Mouse (Mus musculus) embryonic facial prominence, embryonic 11.5 days (tissue): ENCODE results near the gene Abca14. TPM values are rescaled to one million over a fixed set of nuclear protein-coding genes. Genes with fewer than 3 reads are reported as not detected.

ENCODE experiments used
- ATAC-seq: fragments of 200-750 bp; cut with Nextera tagmentation; replicated peaks from 2 replicates; pipeline ENCODE4 v1.8.0; 2017; ENCODE audit warnings: low read depth; ENCODE audit not compliant: insufficient number of reproducible peaks, low FRiP score, low TSS enrichment
- DNase-seq: peaks from one replicate; pipeline ENCODE4 v3.0.0-alpha.2; 2015; ENCODE audit warnings: low spot score
- H3K27ac ChIP-seq: fragments of 300-500 bp; sonication (generic); replicated peaks from 2 replicates; pipeline ENCODE4 v1.5.1; 2014; ENCODE audit warnings: mild to moderate bottlenecking, low read depth, low read length, control low read depth
- H3K27me3 ChIP-seq: fragments of 300-500 bp; sonication (generic); 2 replicates; pipeline ENCODE4 v1.6.1; 2014; ENCODE audit warnings: mild to moderate bottlenecking, low read length, moderate library complexity, mixed read lengths; ENCODE audit not compliant: control insufficient read depth, insufficient read depth
- H3K36me3 ChIP-seq: fragments of 300-500 bp; sonication (generic); replicated peaks from 2 replicates; pipeline ENCODE4 v1.6.1; 2014; ENCODE audit warnings: low read depth, mild to moderate bottlenecking, low read length, moderate library complexity, mixed read lengths; ENCODE audit not compliant: control insufficient read depth, insufficient read depth
- H3K4me1 ChIP-seq: fragments of 300-500 bp; sonication (generic); 2 replicates; pipeline ENCODE4 v1.6.1; 2014; ENCODE audit warnings: low read length, mixed read lengths; ENCODE audit not compliant: control insufficient read depth, insufficient read depth
- H3K4me2 ChIP-seq: fragments of 300-500 bp; sonication (generic); 2 replicates; pipeline ENCODE4 v1.6.1; 2014; ENCODE audit warnings: low read depth, mild to moderate bottlenecking, control low read depth, low read length, moderate library complexity
- H3K4me3 ChIP-seq: fragments of 300-500 bp; sonication (generic); 2 replicates; pipeline ENCODE4 v1.5.1; 2014; ENCODE audit warnings: low read depth, low read length, control low read depth
- H3K9ac ChIP-seq: fragments of 300-500 bp; sonication (generic); replicated peaks from 2 replicates; pipeline ENCODE4 v1.6.1; 2014; ENCODE audit warnings: mild to moderate bottlenecking, control low read depth, low read length
- H3K9me3 ChIP-seq: fragments of 300-500 bp; sonication (generic); replicated peaks from 2 replicates; pipeline ENCODE4 v1.6.1; 2016; ENCODE audit warnings: mild to moderate bottlenecking, low read length, inconsistent platforms, mixed read lengths; ENCODE audit not compliant: control insufficient read depth
- WGBS: fragments of 180-500 bp; shearing (Covaris S2); extraction: QIAGEN DNeasy Blood & Tissue Kit; methylation state at CpG from one replicate; pipeline ENCODE4 v1.1.7; 2014; 5-methylcytosine and 5-hydroxymethylcytosine counted together
- polyA plus RNA-seq: library from polyadenylated mRNA; unstranded; fragments of >200 nt; fragmentation: Nextera tagmentation; extraction: Ambion mirVana; gene quantifications from 2 replicates; pipeline ENCODE4 v1.2.1, GENCODE M21; 2014

The Abca14 gene
- polyA plus RNA-seq, 1 experiment from 2014 or later = not detected

DNA sequence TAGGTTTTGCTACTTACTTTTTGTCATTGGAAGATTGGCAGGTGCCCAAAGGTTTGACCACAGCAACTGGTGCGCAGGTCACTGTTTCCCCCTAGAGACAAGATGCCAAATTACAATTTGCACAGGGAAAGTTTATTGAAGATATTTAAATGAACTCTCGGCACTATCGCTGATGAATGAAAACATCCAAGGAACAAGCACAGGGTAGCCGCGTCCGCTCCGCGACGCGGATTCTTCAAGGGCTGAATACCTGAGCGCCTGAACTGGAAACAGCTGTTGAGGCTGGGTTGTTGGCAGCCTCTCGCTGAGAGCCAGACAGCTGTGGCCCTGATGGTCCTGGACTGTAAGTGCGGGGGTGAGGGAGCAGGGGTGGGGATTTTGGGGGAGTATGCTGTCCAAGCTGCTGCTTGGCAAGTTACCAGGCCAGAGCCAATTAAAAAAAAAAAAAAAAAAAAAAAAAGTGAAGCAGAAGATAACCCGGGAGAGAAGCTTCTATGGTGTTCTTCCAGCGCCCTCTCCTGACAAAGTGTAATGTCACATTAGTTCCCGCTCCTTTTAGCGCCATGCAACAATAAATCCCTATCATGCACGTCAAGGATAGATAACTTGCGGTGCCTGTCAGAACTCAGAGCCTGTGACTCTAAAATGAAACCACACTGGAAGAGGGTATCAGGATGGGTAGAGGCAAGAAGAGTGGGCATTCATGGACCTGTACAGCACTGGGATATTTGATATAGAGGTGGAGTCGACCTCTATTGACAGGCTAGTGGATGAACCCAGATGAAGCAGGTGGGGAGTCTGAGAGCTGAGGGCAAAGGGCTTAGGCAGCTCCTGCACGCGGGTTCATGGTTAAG is 123.7 kb downstream of the Abca14 start:
- Histone ChIP-seq H3K4me2 (peak overlapping the region; percentile 21), H3K27me3 (no peaks in the 10 kb centered on the region), H3K9ac (no peak overlapping the region), H3K9me3 (no peaks in the 10 kb centered on the region), H3K4me3 (no peak overlapping the region), H3K36me3 (no peaks in the 10 kb centered on the region), H3K27ac (no peak overlapping the region), H3K4me1 (no peaks in the 10 kb centered on the region)
- WGBS = 15% methylated on average over 22 of the region's 22 CpGs
- peak; percentile 76 for ATAC-seq
- peak; percentile 67 for DNase-seq

DNA sequence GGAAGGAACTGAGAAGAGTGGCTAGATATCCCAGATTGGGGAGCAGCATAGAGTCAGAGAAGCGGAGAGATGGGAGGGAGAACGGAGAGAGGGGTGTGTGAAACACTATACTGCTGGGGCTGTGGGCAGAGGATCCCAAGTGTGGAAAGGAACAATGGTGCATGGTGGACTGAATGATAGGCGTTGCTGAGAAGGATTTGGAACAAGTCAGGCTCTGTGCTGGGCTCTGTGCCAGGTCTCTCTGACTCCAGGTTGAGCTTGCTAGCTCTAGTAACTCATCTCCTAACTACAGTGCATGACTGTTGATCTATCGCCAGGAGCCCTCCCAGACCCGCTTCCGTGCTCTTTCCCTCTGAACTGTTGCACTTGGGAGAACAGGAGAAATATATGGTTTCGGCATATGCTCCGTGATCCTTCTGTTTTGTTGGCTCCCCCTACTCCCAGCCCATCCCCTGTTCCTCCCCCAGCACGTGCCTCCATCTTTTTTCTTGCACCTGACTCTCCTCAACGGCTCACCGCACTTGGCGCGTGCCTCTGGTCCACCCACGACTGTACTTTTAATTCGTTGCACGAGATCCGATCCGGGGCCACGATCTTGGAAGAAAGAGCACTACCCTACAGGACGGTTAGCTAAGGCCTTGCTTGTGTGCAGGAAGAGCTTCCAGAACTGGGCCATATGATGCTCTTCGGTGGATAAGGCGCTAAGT is 124.5 kb downstream of the Abca14 start, which contains the start of gene Abca15:
TSS of gene Abca15 (plus strand) at position 584 of the 707 bp plus-strand sequence.
- Histone ChIP-seq H3K4me2 (no peak within 1 kb of the TSS; the same call in 1 of the 2 replicates), H3K27ac (no peak within 1 kb of the TSS), H3K9ac (no peak within 1 kb of the TSS), H3K9me3 (no peaks in the 10 kb centered on the region), H3K36me3 (no peaks in the 10 kb centered on the region), H3K27me3 (no peaks in the 10 kb centered on the region), H3K4me3 (no peak within 1 kb of the TSS), H3K4me1 (no peaks in the 10 kb centered on the region)
- 83% methylated on average over 22 of the region's 22 CpGs for WGBS
- DNase-seq (no peak), ATAC-seq (peak; percentile 50; the same call in 1 of the 2 replicates)

GRCm38 (mm10) chr7:120361159-120361558 is 157.4 kb downstream of the Abca14 start:
- Histone ChIP-seq H3K9me3 (no peaks in the 10 kb centered on the region), H3K27me3 (no peaks in the 10 kb centered on the region), H3K27ac (no peak overlapping the region), H3K36me3 (no peaks in the 10 kb centered on the region), H3K4me2 (no peak overlapping the region), H3K4me1 (no peaks in the 10 kb centered on the region), H3K4me3 (no peak overlapping the region), H3K9ac (no peak overlapping the region)
- 42% methylated on average over 13 of the region's 13 CpGs for WGBS
- DNase-seq = peak; percentile 62
- ATAC-seq = no peak

Other genes with a start within 250 kb of the Abca14 start
- gene Dnah3, start 108.7 kb upstream of the Abca14 start, polyA plus RNA-seq = not detected in 2 replicates
- 26.7 and 27.6 TPM in 2 replicates for gene Tmem159, start 101.6 kb upstream of the Abca14 start, polyA plus RNA-seq
- gene Zp2, start 58.7 kb upstream of the Abca14 start, polyA plus RNA-seq = 0.21 TPM in 1 of 2 replicates, not detected in the other
- gene Anks4b, start 30.1 kb upstream of the Abca14 start, polyA plus RNA-seq = 0.14 TPM in 1 of 2 replicates, not detected in the other
- 142 and 181 TPM in 2 replicates for gene Crym, start 1.9 kb upstream of the Abca14 start, polyA plus RNA-seq
- not detected in 2 replicates for gene Abca15, start 124.7 kb downstream of the Abca14 start, polyA plus RNA-seq
- 0.07 TPM in 1 of 2 replicates, not detected in the other for gene Abca16, start 205.7 kb downstream of the Abca14 start, polyA plus RNA-seq